Mouse (Mus musculus) bone marrow, adult 2 months (tissue): ENCODE results near the gene Hephl1. TPM values are rescaled to one million over a fixed set of nuclear protein-coding genes. Genes with fewer than 3 reads are reported as not detected.

Source experiments
- H3K27ac ChIP-seq: fragments of 200-500 bp; 2 replicates; pipeline ENCODE4 v1.5.1; 2012; ENCODE audit warnings: low read depth, mild to moderate bottlenecking, control low read depth, inconsistent platforms, low read length; ENCODE audit not compliant: control insufficient read depth, poor library complexity, insufficient read depth
- H3K4me1 ChIP-seq: fragments of 200-500 bp; 2 replicates; pipeline ENCODE4 v1.6.1; 2011; ENCODE audit warnings: low read length; ENCODE audit not compliant: control insufficient read depth, insufficient read depth
- H3K4me3 ChIP-seq: fragments of 200-500 bp; replicated peaks from 2 replicates; pipeline ENCODE3; 2011; ENCODE audit warnings: mild to moderate bottlenecking, low read depth, low read length, control low read depth; ENCODE audit not compliant: control insufficient read depth
- CTCF ChIP-seq: fragments of 200-500 bp; IDR thresholded peaks from 2 replicates; pipeline ENCODE4 v1.5.1; 2011; ENCODE audit warnings: low read length, control low read depth; ENCODE audit not compliant: control insufficient read depth, insufficient read depth
- POLR2A ChIP-seq: fragments of 200-500 bp; IDR thresholded peaks from 2 replicates; pipeline ENCODE4 v1.6.1; 2011; ENCODE audit warnings: low read depth, mild to moderate bottlenecking, control low read depth, low read length, borderline replicate concordance; ENCODE audit not compliant: control insufficient read depth
- WGBS: fragments of 180-500 bp; shearing (Covaris S2); methylation state at CpG from one replicate; pipeline ENCODE4 v1.1.7; 2018; 5-methylcytosine and 5-hydroxymethylcytosine counted together
- polyA plus RNA-seq: library from polyadenylated mRNA; stranded (reverse); fragments of >200 nt; gene quantifications from 2 replicates; pipeline ENCODE4 v1.2.4, GENCODE M21; 2011; ENCODE audit warnings: low replicate concordance; ENCODE audit not compliant: missing spikeins, insufficient read depth, insufficient read length

Gene Hephl1
- polyA plus RNA-seq, 1 experiment = not detected

- Histone ChIP-seq H3K27ac (no peak overlapping the region), H3K4me3 (no peak overlapping the region), H3K4me1 (no peaks in the 10 kb centered on the region; the same call in 1 of the 2 replicates)
- 79% methylated on average over 1 of the region's 1 CpGs for WGBS
- TF ChIP-seq POLR2A (no peak), CTCF (no peak)
Observed at GRCm38 (mm10) chr9:15096161-15096560, 15.7 kb downstream of the Hephl1 start.

- H3K27ac ChIP-seq = no peak overlapping the region
- no peaks in the 10 kb centered on the region; the same call in 1 of the 2 replicates for H3K4me1 ChIP-seq
- H3K4me3 ChIP-seq = no peak overlapping the region
- 49% methylated on average over 3 of the region's 3 CpGs for WGBS
- TF ChIP-seq POLR2A (no peak), CTCF (no peak)
Observed at GRCm38 (mm10) chr9:15095206-15095605, 16.7 kb downstream of the Hephl1 start.

GRCm38 (mm10) chr9:15068686-15069295 is 43.1 kb downstream of the Hephl1 start:
- TF ChIP-seq POLR2A = no peak
- no peak overlapping the region for H3K4me3 ChIP-seq
- H3K4me1 ChIP-seq = no peaks in the 10 kb centered on the region
- WGBS = 79% methylated on average over 6 of the region's 6 CpGs
- H3K27ac ChIP-seq = no peak overlapping the region

GRCm38 (mm10) chr9:15067995-15068685 is 43.8 kb downstream of the Hephl1 start:
- no peak overlapping the region for H3K4me3 ChIP-seq
- no peaks in the 10 kb centered on the region for H3K4me1 ChIP-seq
- TF ChIP-seq POLR2A (no peak), CTCF (no peak)
- H3K27ac ChIP-seq = no peak overlapping the region
- 85% methylated on average over 7 of the region's 7 CpGs for WGBS

- H3K27ac ChIP-seq = no peak overlapping the region
Observed at GRCm38 (mm10) chr9:15064176-15064575, 47.7 kb downstream of the Hephl1 start.

GRCm38 (mm10) chr9:15060847-15061246 is 51.1 kb downstream of the Hephl1 start:
- TF ChIP-seq CTCF (no peak), POLR2A (no peak)
- Histone ChIP-seq H3K4me1 (no peaks in the 10 kb centered on the region), H3K27ac (no peak overlapping the region), H3K4me3 (no peak overlapping the region)
- 82% methylated on average over 5 of the region's 5 CpGs for WGBS

More at GRCm38 (mm10) chr9:15064176-15064575, 47.7 kb downstream of the Hephl1 start:
- WGBS = 11% methylated on average over 1 of the region's 1 CpGs
- Histone ChIP-seq H3K4me1 (no peaks in the 10 kb centered on the region), H3K4me3 (no peak overlapping the region)
- no peak for TF ChIP-seq CTCF
- no peak for TF ChIP-seq POLR2A

GRCm38 (mm10) chr9:15060026-15060425 is 51.9 kb downstream of the Hephl1 start:
- H3K27ac ChIP-seq = no peak overlapping the region
- no peak overlapping the region for H3K4me3 ChIP-seq
- no peak for TF ChIP-seq CTCF
- TF ChIP-seq POLR2A = no peak
- no peaks in the 10 kb centered on the region for H3K4me1 ChIP-seq
- 74% methylated on average over 6 of the region's 6 CpGs for WGBS

GRCm38 (mm10) chr9:15045740-15046139 is 66.2 kb downstream of the Hephl1 start:
- peaks cover 4% of the 10 kb centered on the region for H3K4me1 ChIP-seq
- 36% methylated on average over 10 of the region's 10 CpGs for WGBS
- H3K4me3 ChIP-seq = peak overlapping the region; percentile 89
- TF ChIP-seq POLR2A (no peak), CTCF (no peak)
- peak overlapping the region; percentile 94 for H3K27ac ChIP-seq
